Mouse (Mus musculus): ENCODE data around the gene Zfp605.
"Not testable (repeated sequence)": the region's sequence is repeated elsewhere in the genome, so short reads cannot be mapped to it uniquely, and the experiment has no call there.

The Zfp605 gene

GRCm38 (mm10) chr5:110107581-110108304, 2.1 kb upstream of the Zfp605 start, which contains the start of gene Gtpbp6:
Gene Gtpbp6 (minus strand): TSS chr5:110108197.
- peak; percentile 92 to 96 for DNase-seq (ENCODE audit: low spot score in 2 of 2)

- no peak for DNase-seq (ENCODE audit: low spot score in 2 of 2)
Measured at GRCm38 (mm10) chr5:110108305-110108628, 1.6 kb upstream of the Zfp605 start.

GRCm38 (mm10) chr5:110122380-110122779, 12.5 kb downstream of the Zfp605 start:
- not testable (repeated sequence) for DNase-seq (ENCODE audit: low spot score in 2 of 2)

- DNase-seq (ENCODE audit: low spot score in 2 of 2) = peak; percentile 98 to 99
Measured at GRCm38 (mm10) chr5:110135293-110136086, 25.6 kb downstream of the Zfp605 start, which contains the start of gene Chfr. Gene Chfr (plus strand): TSS chr5:110135842.

GRCm38 (mm10) chr5:110136087-110136464, 26.2 kb downstream of the Zfp605 start:
- DNase-seq (ENCODE audit: low spot score in 2 of 2) = no peak

- no peak for DNase-seq (ENCODE audit: low spot score in 2 of 2)
Measured at GRCm38 (mm10) chr5:110137816-110138215, 27.9 kb downstream of the Zfp605 start.

- no peak for DNase-seq (ENCODE audit: low spot score in 2 of 2)
Measured at GRCm38 (mm10) chr5:110139325-110139724, 29.4 kb downstream of the Zfp605 start.

- no peak for DNase-seq (ENCODE audit: low spot score in 2 of 2)
Measured at GRCm38 (mm10) chr5:110140424-110140823, 30.5 kb downstream of the Zfp605 start.

- peak in 1 of 2 experiments; percentile 8 for DNase-seq (ENCODE audit: low spot score in 2 of 2)
Measured at GRCm38 (mm10) chr5:110142309-110142708, 32.4 kb downstream of the Zfp605 start.

GRCm38 (mm10) chr5:110143007-110143406, 33.1 kb downstream of the Zfp605 start:
- no peak for DNase-seq (ENCODE audit: low spot score in 2 of 2)

- no peak for DNase-seq (ENCODE audit: low spot score in 2 of 2)
Measured at GRCm38 (mm10) chr5:110169374-110169773, 59.5 kb downstream of the Zfp605 start.

- peak; percentile 87 to 94 for DNase-seq (ENCODE audit: low spot score in 2 of 2)
Measured at GRCm38 (mm10) chr5:110176362-110177020, 66.6 kb downstream of the Zfp605 start, which contains the start of gene Golga3. Gene Golga3 (plus strand): TSS chr5:110176701.

GRCm38 (mm10) chr5:110177021-110177420, 67.1 kb downstream of the Zfp605 start:
- no peak for DNase-seq (ENCODE audit: low spot score in 2 of 2)

- no peak for DNase-seq (ENCODE audit: low spot score in 2 of 2)
Measured at GRCm38 (mm10) chr5:110178628-110179027, 68.7 kb downstream of the Zfp605 start.

Data from urinary bladder, postnatal 36 days (tissue).